Mouse (Mus musculus) monocyte, adult 5-6 weeks (primary cell): ENCODE measurements around the gene Terb2. TPM values are rescaled to one million over a fixed set of nuclear protein-coding genes. Genes with fewer than 3 reads are reported as not detected.

Experiments
- ATAC-seq: fragments of 153-309, 156-312 bp; replicated peaks from 2 replicates; pipeline ENCODE4 v1.8.0; 2017; ENCODE audit warnings: mild to moderate bottlenecking; ENCODE audit not compliant: low TSS enrichment, insufficient number of reproducible peaks, severe bottlenecking, poor library complexity, low FRiP score
- total RNA-seq: library from RNA; stranded (forward); fragments of 200-1000, 200-491, 200-594 nt; gene quantifications from 3 replicates; pipeline ENCODE4 v1.2.3, GENCODE M21; 2017

Terb2 gene
- total RNA-seq, 1 experiment from 2014 or later: 1.0 TPM

- no peak for ATAC-seq
Measured at GRCm38 (mm10) chr2:122221378-122221777, 35.3 kb downstream of the Terb2 start.

- no peak for ATAC-seq
Measured at GRCm38 (mm10) chr2:122221798-122222197, 35.7 kb downstream of the Terb2 start.

- no peak for ATAC-seq
Measured at GRCm38 (mm10) chr2:122222272-122222671, 36.2 kb downstream of the Terb2 start.

- ATAC-seq: no peak
Measured at GRCm38 (mm10) chr2:122223654-122224053, 37.6 kb downstream of the Terb2 start.

- ATAC-seq: no peak
Measured at GRCm38 (mm10) chr2:122230395-122230794, 44.3 kb downstream of the Terb2 start.

- no peak for ATAC-seq
Measured at GRCm38 (mm10) chr2:122231616-122232015, 45.5 kb downstream of the Terb2 start.

GRCm38 (mm10) chr2:122233341-122233740 lies 47.3 kb downstream of the Terb2 start:
- ATAC-seq: no peak

- no peak for ATAC-seq
Measured at GRCm38 (mm10) chr2:122233759-122234557, 47.9 kb downstream of the Terb2 start.

GRCm38 (mm10) chr2:122234611-122235288 lies 48.7 kb downstream of the Terb2 start, which contains the start of gene Sord:
Gene Sord (plus strand): TSS chr2:122234749.
- peak; percentile 67 for ATAC-seq

GRCm38 (mm10) chr2:122235425-122235824 lies 49.4 kb downstream of the Terb2 start:
- ATAC-seq: no peak

GRCm38 (mm10) chr2:122236321-122236720 lies 50.2 kb downstream of the Terb2 start:
- no peak for ATAC-seq

- ATAC-seq: no peak
Measured at GRCm38 (mm10) chr2:122237891-122238470, 51.9 kb downstream of the Terb2 start.

- ATAC-seq: no peak
Measured at GRCm38 (mm10) chr2:122240735-122241134, 54.7 kb downstream of the Terb2 start.

GRCm38 (mm10) chr2:122241226-122241625 lies 55.2 kb downstream of the Terb2 start:
- ATAC-seq: no peak

- no peak for ATAC-seq
Measured at GRCm38 (mm10) chr2:122241935-122242334, 55.9 kb downstream of the Terb2 start.

- peak; percentile 89 for ATAC-seq
Measured at GRCm38 (mm10) chr2:122243671-122244131, 57.6 kb downstream of the Terb2 start.

- ATAC-seq: no peak
Measured at GRCm38 (mm10) chr2:122247786-122248185, 61.7 kb downstream of the Terb2 start.

GRCm38 (mm10) chr2:122255997-122256396 lies 69.9 kb downstream of the Terb2 start:
- ATAC-seq: no peak
